Mouse (Mus musculus): ENCODE measurements at regions not wholly inside any gene's neighbourhood (a gene's known extent, or its start where the extent isn't known, plus 50 kb on each side); places are given as distances from the start of the nearest gene placed in this dataset.

DNA sequence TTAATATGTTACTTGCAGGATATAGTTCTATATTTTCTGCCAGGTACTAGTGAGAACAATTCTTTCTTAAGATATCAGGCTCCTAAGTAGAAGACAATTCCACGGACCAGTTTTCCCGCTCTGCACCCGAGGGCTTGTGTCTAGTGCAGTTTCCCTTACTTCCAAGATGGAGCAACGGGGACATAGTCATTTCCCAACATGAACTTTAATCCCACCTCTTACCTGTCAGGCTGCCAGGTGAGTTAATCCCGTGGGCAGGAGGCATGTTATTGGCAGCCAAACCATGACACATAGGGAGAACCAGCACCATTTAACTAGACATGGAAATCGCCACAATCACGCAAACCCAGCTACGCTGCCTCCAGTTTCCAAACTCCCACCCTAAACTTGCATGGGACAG, 624.4 kb upstream of the 3110018I06Rik start:
- no peak for DNase-seq (ENCODE audit: low spot score in 2 of 2)

DNA sequence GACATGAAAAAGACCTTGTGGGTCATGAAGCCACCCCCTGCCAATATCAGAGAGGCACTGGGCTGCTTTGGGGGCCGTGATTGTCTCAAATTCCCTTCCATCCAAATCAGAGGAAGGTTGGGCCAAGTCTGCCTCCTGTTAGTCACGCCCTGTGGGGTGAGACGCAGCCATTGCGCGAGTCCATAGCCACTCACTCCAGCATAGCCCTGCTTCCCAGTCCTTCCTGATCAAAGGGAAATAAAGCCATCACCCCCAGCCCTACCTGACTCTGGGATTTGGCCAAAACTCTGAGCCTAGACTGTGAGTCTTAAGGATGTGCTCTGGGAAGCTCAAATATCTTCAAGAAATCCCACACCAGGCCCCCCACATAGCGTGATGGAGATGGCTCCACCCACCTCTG, 620.4 kb upstream of the 3110018I06Rik start:
- DNase-seq (ENCODE audit: low spot score in 2 of 2), result no peak

DNA sequence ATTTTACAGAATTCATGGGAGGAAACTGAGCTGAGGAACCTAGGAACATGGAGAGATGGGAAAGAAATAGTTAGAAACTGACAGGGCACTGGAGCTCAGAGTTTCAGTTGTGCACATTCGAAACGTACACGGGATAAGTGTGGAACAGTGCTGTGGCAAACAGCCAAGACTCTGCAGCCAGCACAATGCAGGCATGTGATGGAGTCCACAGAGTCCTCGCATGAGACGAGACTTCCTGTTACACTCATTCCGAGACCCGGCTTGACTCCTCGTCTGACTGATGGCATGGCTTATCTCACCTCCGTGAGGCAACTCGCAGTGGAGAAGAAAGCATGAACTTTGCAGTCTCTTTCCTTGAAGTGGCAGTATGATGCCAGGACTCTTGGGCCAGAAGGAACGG, 617.0 kb upstream of the 3110018I06Rik start:
- DNase-seq (ENCODE audit: low spot score in 2 of 2), result no peak

DNA sequence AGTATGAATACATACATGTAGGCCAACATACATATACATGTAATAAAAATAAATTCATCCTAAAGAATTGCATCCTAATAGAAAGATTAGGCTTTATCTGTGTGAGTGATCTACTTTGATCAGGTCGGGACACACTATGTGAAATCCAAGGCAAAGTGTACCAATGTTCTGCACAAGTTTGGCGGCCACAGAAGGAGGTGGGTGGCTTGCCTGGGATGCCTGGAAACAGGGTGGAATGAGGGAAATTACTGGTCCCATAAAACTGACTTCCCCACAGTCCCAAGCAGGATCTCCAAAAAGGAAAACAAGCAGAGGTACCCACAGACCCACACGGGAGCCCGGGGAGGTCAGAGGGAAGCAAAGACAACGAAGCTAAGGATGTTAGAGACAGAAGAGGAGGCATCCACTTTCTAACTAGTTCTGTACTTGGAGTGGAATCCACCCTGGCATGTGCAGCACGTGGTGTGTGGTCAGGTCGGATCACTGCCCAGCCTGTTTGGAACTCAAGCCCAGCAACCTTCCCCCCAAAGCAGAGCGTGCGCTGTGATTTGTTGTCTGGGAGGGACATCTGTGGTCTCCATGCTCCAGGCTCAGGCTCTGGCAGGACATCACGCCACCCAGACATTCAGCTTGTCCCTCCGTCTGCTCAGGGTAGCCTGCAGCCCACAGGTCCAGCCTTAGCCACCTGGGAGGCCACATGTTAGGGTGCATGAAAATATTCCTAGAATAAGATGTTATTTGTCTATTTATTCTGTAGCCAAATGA, 615.3 kb upstream of the 3110018I06Rik start:
- no peak for DNase-seq (ENCODE audit: low spot score in 2 of 2)

DNA sequence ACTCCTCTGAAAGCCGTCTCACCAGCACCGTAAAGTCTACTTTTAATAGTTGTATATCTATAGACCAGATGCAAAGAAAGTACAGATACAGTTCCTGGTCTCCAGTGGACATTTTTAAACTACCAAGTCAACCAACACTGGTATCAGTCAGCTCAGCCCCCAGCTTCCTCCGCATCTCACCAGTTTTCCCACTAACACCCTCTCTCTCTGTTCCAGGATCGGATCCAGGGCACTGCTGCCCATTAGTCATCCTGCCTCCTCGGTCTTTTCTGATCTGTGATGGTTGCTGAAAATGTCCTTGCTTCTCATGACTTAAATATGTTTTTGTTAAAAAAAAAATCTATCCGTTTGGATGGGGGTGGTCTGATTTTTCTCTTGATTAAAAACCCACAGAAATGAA, 598.1 kb upstream of the 3110018I06Rik start:
- no peak for DNase-seq (ENCODE audit: low spot score in 2 of 2)

DNA sequence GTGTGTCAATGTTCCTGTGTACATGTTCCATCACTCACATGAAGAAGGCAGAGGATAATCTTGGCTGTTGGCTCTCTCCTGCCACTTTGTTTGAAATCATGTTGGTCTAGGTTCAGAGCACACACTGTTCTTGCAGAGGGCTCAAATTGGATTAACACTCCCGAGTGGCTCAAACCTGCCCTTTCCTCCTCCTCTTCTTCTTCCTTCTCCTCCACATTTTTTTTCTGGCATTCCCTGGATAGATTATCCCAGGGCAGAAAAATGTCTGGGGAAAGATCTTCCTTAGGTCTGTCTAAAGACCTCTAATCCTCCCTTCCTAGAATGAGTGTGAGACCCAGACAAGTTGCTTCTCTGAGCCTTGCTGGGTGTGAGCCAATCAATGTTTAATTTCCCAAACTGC, 594.4 kb upstream of the 3110018I06Rik start:
- DNase-seq (ENCODE audit: low spot score in 2 of 2), result no peak

DNA sequence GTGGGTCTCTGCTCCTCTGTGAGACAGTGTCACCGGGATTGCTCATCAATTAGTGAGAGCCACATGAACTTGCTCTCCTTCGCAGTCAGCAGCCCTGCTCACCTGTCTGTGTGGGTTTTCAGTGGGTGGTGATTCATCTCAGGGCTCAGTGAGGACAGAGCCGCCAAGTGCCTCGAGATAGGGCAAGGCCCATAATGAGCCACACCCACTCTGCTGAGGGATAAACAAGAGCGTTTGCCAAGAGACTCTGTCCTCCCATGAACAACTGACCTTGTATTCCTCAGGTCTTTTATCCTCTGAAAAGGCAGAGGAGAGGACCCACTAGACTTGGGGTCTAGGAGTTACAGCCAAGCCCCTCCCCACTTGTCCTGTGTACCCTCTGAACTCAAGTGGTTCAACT, 584.2 kb upstream of the 3110018I06Rik start:
- no peak for DNase-seq (ENCODE audit: low spot score in 2 of 2)

DNA sequence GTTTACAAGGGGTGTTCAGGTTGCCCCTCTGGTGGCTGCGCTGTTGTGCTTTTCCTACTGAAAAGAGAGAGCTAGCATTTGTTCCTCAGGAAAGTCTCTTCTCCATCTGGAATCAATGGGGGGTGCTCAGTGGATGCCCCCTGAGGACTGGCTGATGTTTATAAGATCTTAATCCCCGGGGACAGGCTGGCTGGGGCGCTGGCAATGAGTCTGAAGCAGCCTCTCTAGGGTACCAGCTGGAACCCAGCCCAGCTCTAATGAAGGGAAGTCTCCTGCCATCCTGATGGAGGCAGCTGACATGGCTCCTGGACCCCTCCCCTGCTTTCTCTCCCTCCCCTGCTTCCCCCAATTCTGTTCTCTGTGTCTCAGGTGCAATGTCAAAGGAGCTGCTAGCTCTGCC, 575.6 kb upstream of the 3110018I06Rik start:
- no peak for DNase-seq (ENCODE audit: low spot score in 2 of 2)

DNA sequence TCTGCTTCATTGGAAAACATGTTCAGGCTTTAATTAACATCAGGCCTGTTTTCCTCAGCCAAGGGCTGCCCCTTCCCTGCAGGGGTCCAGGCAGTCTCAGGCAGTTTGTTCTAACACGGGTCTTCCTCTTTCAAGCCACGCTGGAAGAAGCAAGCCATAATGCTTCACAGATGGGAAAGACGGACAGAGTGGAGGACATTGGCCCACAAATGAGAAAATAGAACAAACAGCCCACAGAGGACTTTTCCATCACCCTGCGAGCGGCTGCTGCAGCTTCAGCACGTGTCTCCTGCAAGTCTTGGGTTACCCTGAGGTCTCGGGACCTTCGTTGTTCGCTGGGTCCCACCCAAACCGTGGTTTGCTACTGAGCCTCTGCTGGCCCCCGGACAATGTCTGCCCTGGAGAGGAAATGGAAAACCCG, 565.9 kb upstream of the 3110018I06Rik start:
- no peak for DNase-seq (ENCODE audit: low spot score in 2 of 2)

DNA sequence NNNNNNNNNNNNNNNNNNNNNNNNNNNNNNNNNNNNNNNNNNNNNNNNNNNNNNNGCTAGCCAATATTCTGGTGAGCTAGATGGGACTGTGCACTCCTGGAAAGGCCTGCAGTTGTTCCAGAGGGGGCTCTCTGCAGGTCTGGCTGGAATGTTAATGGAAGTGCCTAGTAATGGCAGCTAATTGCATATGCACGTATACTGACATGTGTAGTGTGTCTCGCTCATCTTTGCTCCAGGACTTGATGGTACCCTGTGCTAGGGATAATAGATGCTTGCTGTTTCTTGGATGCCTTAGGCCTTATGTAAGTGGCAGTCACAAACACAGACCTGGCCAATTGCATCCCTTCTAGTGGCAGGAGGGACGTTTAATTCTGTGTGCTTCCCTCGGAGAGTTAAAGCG, 560.0 kb upstream of the 3110018I06Rik start:
- DNase-seq (ENCODE audit: low spot score in 2 of 2), result no peak

DNA sequence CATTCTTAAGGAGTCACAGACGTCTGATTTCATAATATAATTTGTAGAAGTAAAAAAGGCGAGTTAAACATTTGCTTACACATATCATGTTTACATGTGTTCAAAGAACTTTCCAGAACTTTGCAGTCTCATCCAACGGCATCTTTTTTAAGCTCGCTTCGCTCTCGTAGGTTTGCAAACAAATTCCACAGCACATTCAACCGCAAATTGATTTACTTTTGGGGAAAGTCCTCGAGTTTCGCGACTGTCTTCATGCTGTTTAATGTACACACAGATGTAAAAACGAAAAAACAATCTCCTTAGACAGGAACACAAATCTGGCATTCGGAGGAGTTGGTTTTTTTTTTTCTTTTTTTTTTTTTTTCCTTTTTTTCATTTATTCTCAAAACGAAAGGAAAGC, 559.3 kb upstream of the 3110018I06Rik start:
- DNase-seq (ENCODE audit: low spot score in 2 of 2), result no peak

DNA sequence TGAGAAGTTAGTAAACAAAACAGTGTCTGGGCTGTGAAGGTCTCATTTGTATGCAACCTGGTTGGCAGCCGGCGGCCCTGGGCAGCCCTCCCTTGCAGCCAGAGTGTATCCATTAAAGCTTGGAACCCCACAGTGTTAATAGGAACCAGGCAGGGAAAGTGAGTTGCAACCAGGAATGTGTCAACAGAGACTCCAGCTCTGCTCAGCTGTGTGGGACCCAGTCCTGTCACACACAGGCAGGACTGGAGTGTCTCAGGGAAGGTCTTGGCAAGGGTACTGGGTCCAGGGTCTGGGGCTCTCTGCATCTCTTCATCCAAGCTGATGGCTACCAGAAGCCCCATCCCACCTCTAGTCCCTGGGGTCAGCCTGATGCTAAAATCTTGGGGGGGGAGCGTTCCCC, 556.8 kb upstream of the 3110018I06Rik start:
- no peak for DNase-seq (ENCODE audit: low spot score in 2 of 2)

DNA sequence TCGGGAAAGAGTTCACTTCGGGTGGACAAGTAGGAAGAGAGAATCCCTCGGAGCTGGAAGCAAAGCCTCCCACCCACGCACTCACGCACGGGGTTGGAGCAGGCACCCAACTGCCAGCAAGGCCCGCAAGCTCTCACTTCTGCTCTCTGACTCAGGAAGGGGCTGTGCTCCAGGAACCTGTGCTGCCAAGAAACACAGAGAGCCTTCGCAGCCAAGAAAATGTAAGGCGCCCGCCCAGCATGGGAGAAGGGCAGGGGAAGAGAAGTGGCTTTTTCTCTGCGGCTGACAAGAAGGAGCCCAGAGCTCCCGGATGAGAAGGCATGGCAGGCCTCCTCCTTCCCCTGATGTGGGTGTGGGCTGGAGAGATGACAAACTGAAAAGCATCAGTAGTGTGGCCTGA, 549.1 kb upstream of the 3110018I06Rik start:
- peak; percentile 34 to 60 for DNase-seq (ENCODE audit: low spot score in 2 of 2)

DNA sequence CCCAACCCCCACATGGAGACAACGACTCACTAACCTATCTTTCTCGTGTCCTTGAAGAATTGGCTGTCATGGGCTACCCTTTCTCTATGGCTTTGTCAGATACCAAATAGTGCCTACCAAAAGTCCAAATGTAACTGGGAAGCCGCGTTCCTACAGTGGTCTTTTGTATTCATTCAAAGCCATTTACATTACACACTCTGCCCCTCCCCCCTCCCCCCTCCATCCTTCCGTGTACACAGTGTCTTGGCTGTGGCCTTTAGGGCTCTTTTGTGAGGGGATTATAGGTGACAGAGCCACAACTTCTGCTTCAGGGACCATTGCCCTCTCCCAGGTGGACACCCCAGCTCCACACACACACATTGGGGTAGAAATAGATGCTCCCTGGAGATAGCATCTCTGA, 544.6 kb upstream of the 3110018I06Rik start:
- DNase-seq (ENCODE audit: low spot score in 2 of 2), result no peak

DNA sequence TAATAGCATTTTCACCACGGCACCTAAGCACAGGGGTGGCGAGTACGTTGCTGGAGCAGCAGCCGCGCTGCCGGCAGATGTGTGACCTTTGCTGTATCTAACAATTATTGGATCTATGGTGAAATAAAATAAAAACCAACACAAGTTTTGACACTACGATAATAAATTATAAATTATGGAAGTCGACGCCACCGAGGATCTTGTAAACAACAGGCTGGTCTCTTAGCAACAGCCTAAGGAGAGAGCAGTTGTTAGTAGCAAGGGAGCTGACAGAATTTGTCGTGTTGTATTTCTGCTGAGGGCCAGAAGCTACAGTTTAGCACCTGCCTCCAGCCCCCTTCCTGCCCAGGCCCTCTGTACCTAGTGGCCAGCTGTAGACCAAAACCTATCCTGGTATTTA, 535.8 kb upstream of the 3110018I06Rik start:
- DNase-seq (ENCODE audit: low spot score in 2 of 2), result no peak

DNA sequence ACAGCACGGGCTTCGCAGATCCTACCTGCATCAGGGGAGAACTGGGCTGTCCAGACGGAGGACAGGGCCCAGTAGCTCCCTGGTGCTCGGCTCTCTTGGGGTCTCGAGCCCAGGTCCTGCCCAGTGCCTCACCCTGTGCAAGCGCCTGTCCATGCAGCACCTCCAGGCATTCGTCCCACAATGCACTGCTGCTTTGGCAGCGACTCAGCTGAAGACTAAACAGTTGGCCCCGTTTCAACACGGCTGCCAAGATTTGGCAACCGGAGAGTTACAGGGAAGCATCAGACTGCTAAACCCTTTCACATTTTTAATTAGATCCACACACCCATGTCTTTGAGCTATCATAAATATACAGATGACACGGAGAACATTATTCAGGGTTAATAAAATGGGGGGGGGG, 532.7 kb upstream of the 3110018I06Rik start:
- peak; percentile 60 to 75 for DNase-seq (ENCODE audit: low spot score in 2 of 2)

DNA sequence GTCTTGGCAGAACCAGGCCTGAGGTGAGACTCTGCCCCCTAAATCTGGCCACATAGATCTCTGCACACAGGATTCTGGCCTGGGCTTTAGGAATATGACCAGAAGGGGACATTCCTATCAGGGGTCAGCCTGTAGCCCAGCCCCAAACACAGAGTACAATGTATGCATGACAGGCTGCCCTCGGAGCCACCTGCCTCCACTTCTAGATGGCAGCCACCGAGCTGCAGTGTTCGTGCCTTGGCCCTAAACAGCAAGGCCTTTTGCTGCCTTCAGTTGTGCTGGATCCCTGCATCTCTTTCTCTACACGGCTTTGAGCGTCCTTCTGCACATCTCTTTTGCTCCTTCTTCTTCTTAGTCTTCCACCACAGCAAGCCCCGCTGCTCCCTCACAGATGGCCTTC, 532.2 kb upstream of the 3110018I06Rik start:
- DNase-seq (ENCODE audit: low spot score in 2 of 2), result no peak

DNA sequence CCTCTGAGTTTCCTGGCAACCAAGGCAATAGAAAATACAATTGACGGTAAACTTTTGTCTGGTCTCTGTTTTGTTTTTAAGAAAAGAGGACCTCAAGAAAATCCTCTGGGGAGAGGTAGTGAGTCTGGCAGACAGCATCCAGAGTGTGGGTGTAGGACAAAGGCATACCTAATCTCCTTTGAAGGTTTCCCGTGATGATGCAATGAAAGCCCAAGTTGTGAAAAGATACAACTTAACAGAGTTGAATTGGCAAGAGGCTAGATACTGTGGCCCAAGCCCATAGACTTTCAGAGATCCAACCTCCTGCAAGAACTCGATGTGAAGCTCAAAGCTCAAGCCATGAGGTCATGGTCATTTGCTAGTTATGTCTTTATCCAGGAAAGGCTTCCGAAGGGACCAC, 526.4 kb upstream of the 3110018I06Rik start:
- DNase-seq (ENCODE audit: low spot score in 2 of 2), result no peak

DNA sequence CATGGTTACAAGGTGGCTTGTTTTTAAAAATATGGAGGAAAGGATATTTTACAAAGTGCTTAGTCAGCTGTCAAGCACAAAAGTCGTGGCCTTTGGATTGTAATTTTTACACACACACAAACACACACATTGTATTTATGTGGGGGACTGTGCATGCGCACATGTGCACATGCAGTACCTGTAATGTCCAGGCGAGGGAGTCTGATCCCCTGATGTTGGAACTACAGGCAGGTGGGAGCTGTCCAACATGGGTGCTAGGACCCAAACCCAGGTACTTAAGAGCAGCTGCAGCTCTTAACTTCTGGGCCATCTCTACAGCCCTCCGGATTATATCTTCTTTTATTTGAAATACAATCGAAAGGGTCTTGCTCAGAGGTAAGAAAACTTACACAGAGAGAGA, 524.7 kb upstream of the 3110018I06Rik start:
- DNase-seq (ENCODE audit: low spot score in 2 of 2), result no peak

DNA sequence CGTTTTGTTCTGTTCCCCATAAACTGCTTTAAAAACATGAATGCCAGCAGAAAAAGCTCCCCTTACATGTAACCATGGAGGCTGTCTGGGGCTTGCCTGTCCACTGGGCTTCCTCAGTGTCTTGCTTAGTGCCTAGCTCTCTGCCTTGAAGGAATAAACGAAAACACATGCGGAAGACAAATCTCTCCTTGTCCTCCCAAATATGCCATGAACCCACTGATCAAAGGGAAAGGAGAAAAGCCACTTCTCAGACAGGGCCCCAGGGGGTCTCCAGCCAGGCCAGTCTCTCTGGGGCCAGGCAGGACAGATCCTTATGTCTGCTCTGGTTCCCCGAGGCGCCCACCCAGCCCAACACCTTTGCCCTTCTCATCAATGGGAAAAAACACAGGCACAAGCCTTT, 518.6 kb upstream of the 3110018I06Rik start:
- DNase-seq (ENCODE audit: low spot score in 2 of 2), result no peak

DNA sequence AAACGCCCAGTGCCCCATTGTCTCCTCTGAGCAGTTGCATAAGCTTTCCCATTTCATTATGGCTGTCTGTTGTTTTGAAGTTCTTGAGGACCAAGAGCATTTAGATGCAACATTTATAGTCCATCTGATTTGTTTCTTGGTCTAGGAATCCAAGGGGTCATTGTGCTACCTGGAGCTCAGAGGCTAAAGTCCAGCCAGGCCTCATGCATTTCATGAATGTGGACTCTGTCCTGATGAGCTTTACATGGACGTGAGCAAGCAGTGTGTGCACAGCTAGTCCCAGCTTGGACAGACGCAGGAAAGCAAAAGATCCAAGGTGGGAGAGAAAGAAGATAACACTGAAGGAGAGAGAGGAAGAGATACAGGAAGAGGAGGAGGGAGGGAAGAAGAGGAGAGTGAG, 496.0 kb upstream of the 3110018I06Rik start:
- no peak for DNase-seq (ENCODE audit: low spot score in 2 of 2)

DNA sequence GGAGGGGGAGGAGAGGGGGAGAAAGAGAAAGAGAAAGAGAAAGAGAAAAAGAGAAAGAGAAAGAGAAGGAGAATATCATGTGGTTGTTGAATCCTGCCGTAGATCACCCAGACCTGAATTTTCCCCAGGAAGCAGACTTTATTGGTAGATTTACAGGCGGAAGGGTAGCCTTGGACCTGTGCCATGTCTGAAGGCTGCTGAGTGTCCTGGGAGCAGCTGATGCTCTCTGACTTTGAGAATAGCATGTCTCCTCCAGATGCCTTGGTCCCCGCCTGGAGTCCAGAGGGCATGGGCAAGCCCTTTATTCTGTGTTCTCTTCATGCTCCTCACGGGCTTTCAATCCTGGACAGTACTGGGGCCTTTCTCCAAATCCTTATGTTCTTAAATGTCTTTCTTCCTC, 495.4 kb upstream of the 3110018I06Rik start:
- DNase-seq (ENCODE audit: low spot score in 2 of 2), result no peak

DNA sequence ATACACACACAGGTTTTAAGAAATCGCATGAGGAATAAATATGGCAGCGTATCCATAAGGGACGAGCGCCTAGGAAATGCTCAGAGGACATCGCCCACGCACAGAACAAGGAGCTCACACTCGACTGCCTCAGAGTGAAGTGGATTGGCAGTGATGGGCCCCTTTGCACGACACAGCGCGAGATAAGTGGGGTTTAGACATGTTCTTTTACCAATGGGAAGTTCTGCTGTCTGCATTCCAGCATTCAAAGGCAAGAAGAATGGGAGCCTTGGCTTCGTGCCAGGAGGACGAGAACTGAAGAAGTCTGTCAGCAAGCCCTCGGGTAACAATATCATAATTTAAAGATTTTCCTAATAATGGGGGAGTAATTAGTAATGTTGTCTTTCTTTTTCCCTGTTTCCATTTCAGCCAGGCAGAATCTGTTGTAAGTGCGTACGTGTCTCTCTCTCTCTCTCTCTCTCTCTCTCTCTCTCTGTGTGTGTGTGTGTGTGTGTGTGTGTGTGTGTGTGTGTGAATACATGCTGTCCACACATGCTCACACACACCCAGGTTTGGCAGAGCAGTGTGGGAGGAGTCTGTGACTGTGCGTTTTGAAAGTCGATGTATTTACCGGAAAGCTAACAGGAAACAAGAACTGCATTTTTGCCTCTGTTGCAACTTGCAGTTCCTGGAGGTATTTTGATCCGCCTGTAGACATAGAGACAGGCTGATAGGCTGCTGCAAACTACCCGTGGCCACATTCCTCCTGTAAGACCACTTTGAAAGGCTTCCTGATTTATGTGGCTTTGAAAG, 477.2 kb upstream of the 3110018I06Rik start:
- peak in 1 of 2 experiments; percentile 23 for DNase-seq (ENCODE audit: low spot score in 2 of 2)

Data from urinary bladder, postnatal 4 days (tissue).